Mouse (Mus musculus) heart, postnatal 36 days (tissue): ENCODE data around the gene Noc3l. TPM values are rescaled to one million over a fixed set of nuclear protein-coding genes. Genes with fewer than 3 reads are reported as not detected.

Source experiments
- DNase-seq, 2 experiments: peaks; one replicate each; pipeline ENCODE4 v3.0.0; 2021 to 2022
- intact Hi-C: fragments of 180-260 bp; cut with DNase I; formaldehyde crosslinking; loops from one replicate; pipeline ENCODE4 v1.15.1; 2025
- total RNA-seq, 2 experiments: library from RNA; stranded (reverse); gene quantifications; 2 replicates each; pipeline ENCODE4 v1.2.3; 2021

Noc3l gene
- 1 to 10 TPM; 6.0 to 6.3 TPM for total RNA-seq

- intact Hi-C loops = loop anchor here (5.0 kb wide), 1 partner anchor 397 kb away; no protein-coding TSS in a partner anchor
- peak; percentile 97 to 98 for DNase-seq
Measured at GRCm38 (mm10) chr19:38818766-38819426, at the start of gene Noc3l. Gene Noc3l (minus strand): TSS chr19:38819237.

GRCm38 (mm10) chr19:38862523-38862922 lies 43.5 kb upstream of the Noc3l start:
- intact Hi-C loops = no loop called here

GRCm38 (mm10) chr19:38858224-38858623 lies 39.2 kb upstream of the Noc3l start:
- intact Hi-C loops = no loop called here
- no peak for DNase-seq

More at GRCm38 (mm10) chr19:38862523-38862922, 43.5 kb upstream of the Noc3l start:
- no peak for DNase-seq

- intact Hi-C loops = no loop called here
- DNase-seq = no peak
Measured at GRCm38 (mm10) chr19:38846373-38846772, 27.3 kb upstream of the Noc3l start.

GRCm38 (mm10) chr19:38844817-38845216 lies 25.8 kb upstream of the Noc3l start:
- no peak for DNase-seq
- intact Hi-C loops = no loop called here

- peak; percentile 67 to 68 for DNase-seq
- intact Hi-C loops = loop anchor here (5.0 kb wide), 1 partner anchor 55 kb away; no protein-coding TSS in a partner anchor
Measured at GRCm38 (mm10) chr19:38837171-38837641, 18.2 kb upstream of the Noc3l start.

- intact Hi-C loops = loop anchor here (1.0 to 5.0 kb wide), 2 partner anchors 16 to 56 kb away; no protein-coding TSS in a partner anchor
- DNase-seq = peak; percentile 95
Measured at GRCm38 (mm10) chr19:38836438-38837170, 17.6 kb upstream of the Noc3l start, which contains the start of gene Tbc1d12. Gene Tbc1d12 (plus strand): TSS chr19:38836579.

- no peak for DNase-seq
- intact Hi-C loops = loop anchor here (1.0 to 5.0 kb wide), 2 partner anchors 16 to 56 kb away; no protein-coding TSS in a partner anchor
Measured at GRCm38 (mm10) chr19:38836084-38836437, 17.0 kb upstream of the Noc3l start.

- intact Hi-C loops = no loop called here
- DNase-seq = no peak
Measured at GRCm38 (mm10) chr19:38833224-38833623, 14.2 kb upstream of the Noc3l start.

- no peak for DNase-seq
Measured at GRCm38 (mm10) chr19:38820186-38820804, 1.3 kb upstream of the Noc3l start.

GRCm38 (mm10) chr19:38819427-38819802 lies 378 bp upstream of the Noc3l start:
- intact Hi-C loops = loop anchor here (5.0 kb wide), 1 partner anchor 397 kb away; no protein-coding TSS in a partner anchor
- no peak for DNase-seq

More at GRCm38 (mm10) chr19:38820186-38820804, 1.3 kb upstream of the Noc3l start:
- intact Hi-C loops = loop anchor here (1.0 kb wide), 1 partner anchor 16 kb away; the partner anchor contains the start of gene Tbc1d12

- no peak for DNase-seq
- intact Hi-C loops = loop anchor here (5.0 kb wide), 1 partner anchor 396 kb away; no protein-coding TSS in a partner anchor
Measured at GRCm38 (mm10) chr19:38818191-38818590, 846 bp downstream of the Noc3l start.

GRCm38 (mm10) chr19:38798801-38799200 lies 20.2 kb downstream of the Noc3l start:
- peak in 1 of 2 experiments; percentile 9 for DNase-seq
- intact Hi-C loops = no loop called here

- intact Hi-C loops = no loop called here
- no peak for DNase-seq
Measured at GRCm38 (mm10) chr19:38798291-38798690, 20.7 kb downstream of the Noc3l start.

GRCm38 (mm10) chr19:38796546-38796945 lies 22.5 kb downstream of the Noc3l start:
- intact Hi-C loops = no loop called here
- DNase-seq = no peak

GRCm38 (mm10) chr19:38793563-38794045 lies 25.4 kb downstream of the Noc3l start:
- DNase-seq = no peak

GRCm38 (mm10) chr19:38787756-38788155 lies 31.3 kb downstream of the Noc3l start:
- intact Hi-C loops = no loop called here
- DNase-seq = no peak

More at GRCm38 (mm10) chr19:38793563-38794045, 25.4 kb downstream of the Noc3l start:
- intact Hi-C loops = no loop called here

- DNase-seq = no peak
- intact Hi-C loops = no loop called here
Measured at GRCm38 (mm10) chr19:38783542-38783941, 35.5 kb downstream of the Noc3l start.

- intact Hi-C loops = loop anchor here (5.0 kb wide), 1 partner anchor 212 kb away; no protein-coding TSS in a partner anchor
- DNase-seq = peak in 1 of 2 experiments; percentile 15
Measured at GRCm38 (mm10) chr19:38778805-38779204, 40.2 kb downstream of the Noc3l start.

- DNase-seq = peak; percentile 25 to 47
- intact Hi-C loops = loop anchor here (2.0 to 5.0 kb wide), 2 partner anchors 208 to 351 kb away; no protein-coding TSS in a partner anchor
Measured at GRCm38 (mm10) chr19:38775548-38775947, 43.5 kb downstream of the Noc3l start.
